Mouse (Mus musculus) heart, embryonic 13.5 days (tissue): ENCODE data around the gene Pde10a. TPM values are rescaled to one million over a fixed set of nuclear protein-coding genes. Genes with fewer than 3 reads are reported as not detected.
A peak's percentile ranks its signal among the peaks of the same experiment; 100 is the strongest.

Source experiments
- ATAC-seq: fragments of 200-750 bp; cut with Nextera tagmentation; 2 replicates; pipeline ENCODE4 v1.8.0; 2017; ENCODE audit warnings: moderate TSS enrichment; ENCODE audit not compliant: insufficient number of reproducible peaks, low FRiP score, low TSS enrichment; ENCODE audit errors: extremely low read depth
- H3K27ac ChIP-seq: fragments of 300-500 bp; sonication (generic); replicated peaks from 2 replicates; pipeline ENCODE4 v1.5.1; 2015; ENCODE audit warnings: moderate library complexity, mild to moderate bottlenecking, inconsistent platforms
- H3K27me3 ChIP-seq: fragments of 300-500 bp; sonication (generic); replicated peaks from 2 replicates; pipeline ENCODE4 v1.6.1; 2015; ENCODE audit warnings: mild to moderate bottlenecking, inconsistent platforms
- H3K36me3 ChIP-seq: fragments of 300-500 bp; sonication (generic); 2 replicates; pipeline ENCODE4 v1.6.1; 2015; ENCODE audit warnings: mild to moderate bottlenecking, inconsistent platforms
- H3K4me1 ChIP-seq: fragments of 300-500 bp; sonication (generic); 2 replicates; pipeline ENCODE4 v1.6.1; 2015; ENCODE audit warnings: inconsistent platforms
- H3K4me2 ChIP-seq: fragments of 300-500 bp; sonication (generic); 2 replicates; pipeline ENCODE4 v1.6.1; 2015; ENCODE audit warnings: inconsistent platforms, mild to moderate bottlenecking, moderate library complexity
- H3K4me3 ChIP-seq: fragments of 300-500 bp; sonication (generic); 2 replicates; pipeline ENCODE4 v1.5.1; 2015; ENCODE audit warnings: moderate library complexity, mild to moderate bottlenecking, inconsistent platforms
- H3K9ac ChIP-seq: fragments of 300-500 bp; sonication (generic); 2 replicates; pipeline ENCODE4 v1.6.1; 2015; ENCODE audit warnings: inconsistent platforms, mild to moderate bottlenecking, moderate library complexity
- H3K9me3 ChIP-seq: fragments of 300-500 bp; sonication (generic); 2 replicates; pipeline ENCODE4 v1.6.1; 2016; ENCODE audit warnings: inconsistent platforms
- WGBS: fragments of 180-500 bp; shearing (Covaris S2); methylation state at CpG from one replicate; pipeline ENCODE4 v1.1.7; 2015; ENCODE audit warnings: mixed read lengths; 5-methylcytosine and 5-hydroxymethylcytosine counted together
- polyA plus RNA-seq: library from polyadenylated mRNA; unstranded; fragments of >200 nt; fragmentation: Nextera tagmentation; extraction: Ambion mirVana; gene quantifications from 2 replicates; pipeline ENCODE4 v1.2.1, GENCODE M21; 2015

Gene Pde10a
- polyA plus RNA-seq, 1 experiment from 2014 or later: 1.1 TPM

DNA sequence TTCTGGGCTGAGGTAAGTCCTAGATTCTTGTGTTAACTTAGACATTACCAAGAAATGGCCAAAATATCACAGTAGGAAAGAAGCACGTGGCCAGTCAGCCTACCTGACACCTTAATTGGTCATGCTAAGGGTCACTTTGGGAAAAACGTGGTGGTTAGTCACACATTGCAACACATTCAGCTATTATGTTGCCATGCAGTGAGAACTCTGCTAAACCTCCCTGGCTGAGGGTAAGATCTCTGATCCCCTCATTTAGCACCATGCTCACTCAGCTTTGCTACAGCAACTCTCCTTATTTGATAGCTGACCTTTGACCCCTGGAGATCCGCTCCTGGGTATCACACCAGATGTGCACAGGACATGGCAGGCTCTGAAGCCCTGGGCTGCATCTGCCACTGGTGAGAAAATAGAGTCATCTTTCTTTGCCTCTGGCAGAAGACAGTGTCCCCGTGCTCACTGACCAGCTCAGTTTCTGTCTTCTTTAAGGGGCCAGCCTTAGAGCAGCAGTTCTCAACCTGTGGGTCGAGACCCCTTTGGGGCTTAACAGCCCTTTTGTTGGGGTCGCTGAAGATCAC, 449.7 kb downstream of the Pde10a start:
- ATAC-seq: no peak
- Histone ChIP-seq H3K9me3 (no peaks in the 10 kb centered on the region), H3K9ac (no peak overlapping the region), H3K4me2 (no peak overlapping the region), H3K36me3 (no peaks in the 10 kb centered on the region), H3K27me3 (0 out of 2 replicates have a peak, but pooled peaks cover 2% of the 10 kb centered on the region), H3K4me1 (peaks cover 9% of the 10 kb centered on the region; the same call in 1 of the 2 replicates), H3K4me3 (no peak overlapping the region), H3K27ac (no peak overlapping the region)
- WGBS: 61% methylated on average over 6 of the region's 6 CpGs

DNA sequence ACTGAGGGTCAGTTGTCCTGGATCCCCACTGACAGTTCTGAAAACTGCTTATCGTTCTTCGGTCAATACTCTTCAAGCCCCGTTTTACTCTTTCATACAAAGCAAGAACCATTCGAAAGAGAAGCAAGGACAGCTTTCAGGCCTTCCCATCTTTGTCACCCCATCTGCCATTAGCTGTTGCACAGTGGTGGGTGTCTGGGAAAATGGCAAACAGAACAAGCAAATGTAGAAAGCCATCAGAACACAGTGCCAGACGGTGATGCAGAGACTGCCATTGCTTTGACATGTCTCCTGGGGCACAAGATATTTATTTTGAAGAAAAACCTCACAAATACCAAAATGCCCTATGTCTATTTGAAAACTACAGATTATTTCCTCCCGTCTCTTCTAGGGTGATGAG, 451.6 kb downstream of the Pde10a start:
- ATAC-seq: no peak
- Histone ChIP-seq H3K27me3 (0 out of 2 replicates have a peak, but pooled peaks cover 6% of the 10 kb centered on the region), H3K4me2 (no peak overlapping the region), H3K4me1 (peaks cover 9% of the 10 kb centered on the region; the same call in 1 of the 2 replicates), H3K4me3 (no peak overlapping the region), H3K27ac (no peak overlapping the region), H3K36me3 (no peaks in the 10 kb centered on the region), H3K9me3 (no peaks in the 10 kb centered on the region), H3K9ac (no peak overlapping the region)
- WGBS: 78% methylated on average over 6 of the region's 6 CpGs

DNA sequence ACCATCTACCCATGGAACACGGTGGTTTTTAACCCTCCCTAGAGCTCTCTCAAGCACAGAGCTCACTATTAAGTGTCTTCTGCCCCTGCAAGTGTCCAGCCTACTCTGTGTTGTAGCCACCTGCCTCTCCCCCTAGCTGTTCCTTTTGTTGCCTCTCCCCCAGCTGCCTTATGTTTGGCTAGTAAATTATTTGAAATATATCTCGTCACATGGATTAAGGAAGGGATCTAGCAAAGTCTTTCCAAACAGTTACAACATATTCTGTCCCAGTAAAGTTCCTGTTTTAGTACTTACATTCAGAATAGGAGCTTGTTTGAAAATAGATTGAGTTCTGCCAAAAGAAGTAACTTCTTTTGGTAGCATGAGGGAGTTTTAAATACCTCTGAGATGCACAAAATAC, 452.1 kb downstream of the Pde10a start:
- no peak overlapping the region for H3K9ac ChIP-seq
- H3K27ac ChIP-seq: no peak overlapping the region
- no peak for ATAC-seq
- H3K4me3 ChIP-seq: no peak overlapping the region
- H3K27me3 ChIP-seq: 0 out of 2 replicates have a peak, but pooled peaks cover 6% of the 10 kb centered on the region
- 60% methylated on average over 2 of the region's 2 CpGs for WGBS
- H3K4me2 ChIP-seq: no peak overlapping the region
- H3K36me3 ChIP-seq: no peaks in the 10 kb centered on the region
- H3K9me3 ChIP-seq: no peaks in the 10 kb centered on the region
- peaks cover 7% of the 10 kb centered on the region; the same call in 1 of the 2 replicates for H3K4me1 ChIP-seq

DNA sequence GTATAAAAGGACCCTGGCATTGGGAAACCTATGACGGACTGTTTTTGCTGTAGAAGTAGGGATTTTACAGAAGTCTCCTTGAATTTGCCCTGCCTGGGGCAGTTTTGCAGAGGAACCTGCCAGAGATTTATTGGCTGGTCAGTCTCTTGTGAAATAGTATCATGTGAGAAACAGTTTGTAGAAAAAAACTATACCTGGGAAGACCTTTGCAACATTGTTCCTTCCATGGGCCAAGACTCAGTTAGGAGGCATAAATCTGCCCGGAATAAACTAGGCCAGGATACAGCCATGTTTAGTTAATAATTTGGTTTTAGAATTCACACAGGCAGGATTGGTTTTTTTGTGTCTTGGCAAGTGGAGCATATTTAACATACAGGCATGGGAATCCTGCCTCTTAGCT, 458.4 kb downstream of the Pde10a start:
- no peak for ATAC-seq
- Histone ChIP-seq H3K4me2 (no peak overlapping the region), H3K36me3 (no peaks in the 10 kb centered on the region), H3K9me3 (no peaks in the 10 kb centered on the region), H3K27ac (no peak overlapping the region), H3K9ac (no peak overlapping the region), H3K4me3 (no peak overlapping the region), H3K27me3 (0 out of 2 replicates have a peak, but pooled peaks cover 4% of the 10 kb centered on the region), H3K4me1 (peaks cover 7% of the 10 kb centered on the region; the same call in 1 of the 2 replicates)
- 76% methylated on average over 2 of the region's 2 CpGs for WGBS

DNA sequence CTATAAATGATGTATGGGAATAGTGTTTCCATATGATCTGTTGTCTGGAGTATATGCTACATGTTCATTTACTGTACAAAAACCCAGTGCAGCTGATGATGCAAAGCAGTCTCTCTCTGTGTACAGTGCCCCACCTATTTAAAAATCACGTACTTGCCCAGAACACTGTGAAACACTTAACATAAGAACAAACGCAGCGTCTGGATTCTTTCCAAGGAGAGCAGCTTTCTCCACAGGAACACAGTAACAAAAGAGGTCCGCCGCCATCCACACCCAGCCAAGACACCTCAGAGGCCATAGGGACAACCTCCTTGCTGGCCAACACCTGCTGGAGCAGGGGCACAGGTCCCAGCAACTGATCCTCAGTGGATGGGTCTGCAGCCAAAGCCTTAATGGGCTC, 460.5 kb downstream of the Pde10a start:
- Histone ChIP-seq H3K4me2 (no peak overlapping the region), H3K27ac (no peak overlapping the region), H3K4me1 (peaks cover 7% of the 10 kb centered on the region; the same call in 1 of the 2 replicates), H3K9ac (no peak overlapping the region), H3K36me3 (no peaks in the 10 kb centered on the region), H3K9me3 (no peaks in the 10 kb centered on the region), H3K4me3 (no peak overlapping the region), H3K27me3 (0 out of 2 replicates have a peak, but pooled peaks cover 4% of the 10 kb centered on the region)
- ATAC-seq: no peak
- 63% methylated on average over 5 of the region's 5 CpGs for WGBS

DNA sequence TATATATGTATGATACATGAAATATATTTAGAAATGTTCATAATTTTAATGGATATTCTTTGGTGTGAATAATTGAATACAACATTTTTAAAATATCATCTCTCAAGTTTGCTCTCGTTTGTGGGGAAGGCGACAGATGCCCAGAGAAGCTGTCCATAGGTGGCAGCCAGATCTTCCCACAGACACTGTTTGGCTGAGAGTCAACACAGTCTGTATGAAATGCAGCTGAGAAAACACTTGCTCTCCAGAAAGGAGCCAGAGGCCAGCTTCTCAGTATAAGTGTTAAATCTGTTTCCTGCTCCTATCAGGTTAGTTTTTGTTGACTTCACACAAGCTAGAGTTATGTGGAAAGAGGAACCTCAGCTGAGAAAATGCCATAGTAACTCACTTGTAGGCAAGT, 461.4 kb downstream of the Pde10a start:
- Histone ChIP-seq H3K9me3 (no peaks in the 10 kb centered on the region), H3K27ac (no peak overlapping the region), H3K4me3 (no peak overlapping the region), H3K27me3 (no peaks in the 10 kb centered on the region), H3K9ac (no peak overlapping the region), H3K36me3 (no peaks in the 10 kb centered on the region), H3K4me2 (no peak overlapping the region), H3K4me1 (peaks cover 7% of the 10 kb centered on the region; the same call in 1 of the 2 replicates)
- WGBS: 82% methylated on average over 2 of the region's 2 CpGs
- no peak for ATAC-seq

DNA sequence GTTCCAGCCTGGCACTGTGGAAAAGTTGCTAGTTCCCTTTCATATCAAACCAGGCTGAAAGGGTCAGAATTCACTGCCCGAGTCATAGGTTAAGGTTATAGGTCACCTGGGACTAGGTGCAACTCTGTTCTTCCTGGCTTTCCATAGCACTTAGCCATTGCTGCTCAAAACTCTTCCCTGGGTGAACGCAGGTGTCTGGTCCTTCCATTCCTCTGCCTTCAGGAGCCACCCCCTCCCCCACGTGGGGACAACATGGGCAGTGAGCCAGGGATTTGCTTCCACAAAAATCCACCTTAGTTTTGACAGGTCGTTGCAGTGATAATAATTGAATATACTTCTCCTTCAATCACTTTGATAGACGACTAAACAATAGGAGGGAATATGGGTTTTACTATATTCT, 462.2 kb downstream of the Pde10a start:
- peak overlapping the region; percentile 55; the same call in 1 of the 2 replicates for H3K27ac ChIP-seq
- peaks cover 7% of the 10 kb centered on the region; the same call in 1 of the 2 replicates for H3K4me1 ChIP-seq
- H3K27me3 ChIP-seq: no peaks in the 10 kb centered on the region
- H3K9ac ChIP-seq: no peak overlapping the region
- no peaks in the 10 kb centered on the region for H3K36me3 ChIP-seq
- 80% methylated on average over 5 of the region's 5 CpGs for WGBS
- no peaks in the 10 kb centered on the region for H3K9me3 ChIP-seq
- no peak for ATAC-seq
- no peak overlapping the region for H3K4me3 ChIP-seq
- H3K4me2 ChIP-seq: no peak overlapping the region

DNA sequence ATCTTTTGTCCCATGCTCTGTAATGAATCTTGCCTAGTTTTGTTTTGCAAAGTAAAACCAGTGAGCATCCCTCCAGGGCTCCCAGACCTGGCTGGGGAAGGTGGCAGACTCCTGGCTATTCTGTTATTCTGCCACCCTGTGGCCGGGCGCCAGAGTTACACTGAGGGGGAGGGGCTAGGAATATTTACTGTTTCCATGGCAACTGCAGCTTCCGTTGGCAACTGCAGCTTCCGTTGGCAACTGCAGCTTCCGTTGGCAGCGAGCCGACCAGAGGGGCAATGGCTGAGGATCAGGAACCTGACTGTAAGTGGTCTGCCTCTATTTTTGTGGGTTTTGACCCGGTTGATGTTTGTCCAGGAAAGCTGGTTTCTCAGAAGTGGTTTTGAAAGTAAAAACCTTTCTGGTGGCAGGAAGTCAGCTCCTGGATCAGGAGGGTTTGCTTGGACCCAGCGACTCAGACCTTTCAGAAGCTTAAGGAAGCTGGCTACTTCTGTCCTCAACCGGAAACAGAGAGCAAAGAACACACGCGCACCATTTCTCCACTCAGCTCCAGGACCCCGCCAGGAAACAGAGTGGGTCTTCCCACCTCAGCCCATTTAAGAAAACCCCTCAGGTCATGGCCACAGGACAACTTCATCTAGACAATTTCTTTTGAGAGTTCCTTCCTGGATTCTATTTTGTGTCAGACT, 463.1 kb downstream of the Pde10a start, which contains the start of gene 1700010I14Rik:
Gene 1700010I14Rik, plus strand, starts transcription at position 215 of the 689 bp plus-strand sequence.
- Histone ChIP-seq H3K4me1 (peaks cover 7% of the 10 kb centered on the region; the same call in 1 of the 2 replicates), H3K4me2 (peak within 1 kb of the TSS; percentile 61), H3K9me3 (no peaks in the 10 kb centered on the region), H3K27ac (peak within 1 kb of the TSS; percentile 55), H3K9ac (no peak within 1 kb of the TSS), H3K36me3 (no peaks in the 10 kb centered on the region), H3K27me3 (no peaks in the 10 kb centered on the region), H3K4me3 (peak within 1 kb of the TSS; percentile 41)
- no peak for ATAC-seq
- WGBS: 7% methylated on average over 13 of the region's 13 CpGs

DNA sequence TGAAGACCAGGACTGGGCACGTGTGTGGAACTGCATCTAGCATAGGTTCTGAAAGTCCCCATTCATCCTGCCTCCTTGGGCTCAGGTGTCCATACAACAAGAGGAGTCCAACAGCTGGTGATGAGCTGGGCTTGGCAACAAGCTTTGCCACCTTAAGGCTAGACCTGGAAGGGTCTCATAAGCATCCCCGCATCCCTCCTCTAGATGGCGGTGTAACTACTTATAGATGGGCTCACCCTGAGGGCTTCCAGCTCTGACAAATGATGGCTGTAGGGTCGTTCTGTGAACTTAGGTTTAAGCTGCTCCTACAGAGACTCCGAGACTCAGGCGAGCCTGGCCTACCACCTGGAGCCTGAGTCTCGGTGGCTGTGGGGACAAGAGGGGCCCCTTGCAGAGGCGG, 466.0 kb downstream of the Pde10a start:
- WGBS: 22% methylated on average over 8 of the region's 8 CpGs
- Histone ChIP-seq H3K27me3 (no peaks in the 10 kb centered on the region), H3K9me3 (no peaks in the 10 kb centered on the region), H3K4me3 (no peak overlapping the region), H3K9ac (no peak overlapping the region), H3K36me3 (no peaks in the 10 kb centered on the region), H3K4me1 (peaks cover 7% of the 10 kb centered on the region; the same call in 1 of the 2 replicates), H3K4me2 (no peak overlapping the region), H3K27ac (no peak overlapping the region)
- no peak for ATAC-seq

DNA sequence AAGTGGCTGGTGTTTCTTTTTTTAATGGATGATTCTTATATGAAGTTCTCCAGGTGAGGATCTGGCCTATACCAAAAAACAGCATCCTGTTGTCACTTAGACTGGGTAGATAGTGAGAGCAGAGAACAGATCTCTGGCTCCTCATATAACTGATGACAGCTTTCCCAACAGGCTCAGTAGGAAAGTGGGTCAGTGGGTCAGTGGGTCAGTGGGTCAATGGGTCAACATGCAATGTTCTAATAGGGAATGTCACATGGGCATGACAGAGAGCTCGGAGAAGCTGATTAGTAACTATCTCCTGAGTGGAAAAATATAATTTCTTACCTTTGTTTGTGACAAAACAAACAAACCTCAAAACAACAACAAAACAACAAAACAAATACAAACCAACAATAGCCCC, 470.2 kb downstream of the Pde10a start:
- no peak for ATAC-seq
- Histone ChIP-seq H3K9ac (no peak overlapping the region), H3K27me3 (no peaks in the 10 kb centered on the region), H3K9me3 (no peaks in the 10 kb centered on the region), H3K36me3 (no peaks in the 10 kb centered on the region), H3K4me1 (no peaks in the 10 kb centered on the region), H3K27ac (no peak overlapping the region), H3K4me2 (no peak overlapping the region), H3K4me3 (no peak overlapping the region)
- 74% methylated on average over 1 of the region's 1 CpGs for WGBS

DNA sequence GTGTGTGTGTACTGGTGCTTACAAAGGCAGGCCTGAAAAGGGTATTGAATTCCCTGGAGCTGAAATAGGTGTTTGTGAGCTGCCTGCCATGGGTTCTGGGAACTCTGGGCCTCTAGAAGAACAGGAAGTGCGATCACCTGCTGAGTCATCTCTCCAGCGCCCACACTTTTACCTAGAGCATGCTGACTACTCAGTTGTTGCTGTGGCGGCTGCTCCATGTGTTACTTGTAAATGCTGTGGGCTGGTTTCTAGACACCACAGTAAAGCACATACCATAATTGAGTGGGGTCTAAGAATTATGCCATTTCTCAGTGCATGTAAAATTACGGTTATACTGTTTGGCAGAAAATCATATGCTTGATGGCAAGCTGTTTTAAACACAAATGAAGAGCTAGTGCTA, 477.3 kb downstream of the Pde10a start:
- no peak for ATAC-seq
- Histone ChIP-seq H3K4me3 (no peak overlapping the region), H3K36me3 (no peaks in the 10 kb centered on the region), H3K27ac (no peak overlapping the region), H3K4me1 (no peaks in the 10 kb centered on the region), H3K27me3 (no peaks in the 10 kb centered on the region), H3K9ac (no peak overlapping the region), H3K9me3 (no peaks in the 10 kb centered on the region), H3K4me2 (no peak overlapping the region)
- WGBS: 61% methylated on average over 4 of the region's 4 CpGs
